ENCODE assay signal across 17 mouse cellular contexts in the genomic region with DNA sequence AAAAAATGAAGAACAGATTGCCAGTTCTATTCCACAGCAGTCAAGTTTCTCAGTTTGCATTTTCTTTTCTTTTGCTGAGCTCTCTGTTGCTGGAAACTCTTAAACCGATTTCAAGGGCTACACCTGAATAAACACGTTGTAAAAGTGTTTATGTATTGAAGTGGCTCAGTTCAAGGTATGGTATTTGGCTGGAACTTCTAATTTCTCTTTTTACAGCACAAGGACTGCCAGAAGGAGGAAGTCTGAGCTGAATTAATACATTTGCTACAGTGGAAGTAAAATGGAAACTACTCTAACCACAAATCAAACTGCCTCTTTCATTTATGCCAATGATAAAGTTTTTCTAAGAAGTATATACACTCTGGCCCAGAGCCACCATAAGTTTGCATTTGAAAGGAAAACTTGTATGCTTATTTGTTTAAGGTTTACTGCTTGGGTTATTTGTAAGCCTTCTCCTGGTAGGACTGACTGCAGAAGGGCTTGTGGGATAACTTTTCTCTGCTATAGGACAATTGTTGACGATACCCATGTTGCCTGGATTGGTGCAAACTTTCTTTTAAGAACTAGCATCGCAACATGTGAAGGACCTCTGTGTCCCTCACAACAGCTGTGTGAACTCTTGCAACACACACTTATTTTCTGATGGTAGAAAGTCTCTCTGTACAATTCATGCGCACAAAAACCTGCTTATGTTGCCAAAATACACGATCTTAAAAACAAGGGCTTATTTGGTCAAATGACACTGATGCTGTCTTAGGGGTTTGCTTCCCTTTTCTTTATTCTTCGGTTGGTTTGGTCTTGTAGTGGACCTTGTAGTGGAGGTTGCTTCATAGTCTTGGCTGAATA.
A peak's percentile ranks its signal among the peaks of the same experiment; 100 is the strongest.
DNase-seq lines count a peak whose midpoint lies in the region; ATAC-seq lines count a peak whose summit lies in the region.
"Had no signal": no experiment of that assay in that cellular context is flagged by ENCODE, and none has a peak within 500 bp of the region (broad histone marks: within the 10 kb centered on the region; RNA-seq: fewer than 3 reads in every experiment).

No protein-coding gene starts in this region.

- 0 out of 2 replicates have a peak overlapping the region, but pooled peaks have one; percentile 12 for H3K27ac ChIP-seq in intestine, embryonic 14.5 days (ENCODE audit: low read depth)
- no peak overlapping the region for H3K27ac ChIP-seq in intestine, embryonic 15.5 days
- H3K27ac ChIP-seq in lung, embryonic 15.5 days, result peak overlapping the region; percentile 86
- H3K27ac ChIP-seq in stomach, embryonic 16.5 days (ENCODE audit: low read length), result peak overlapping the region; percentile 21; the same call in 1 of the 2 replicates
- no peak overlapping the region for H3K27ac ChIP-seq in forebrain, embryonic 16.5 days (ENCODE audit: low read length)
- H3K27ac ChIP-seq: hindbrain, embryonic 15.5 days; layer of hippocampus, adult 2 months; midbrain, embryonic 15.5 days; neural tube, embryonic 15.5 days had no signal

- no peak for DNase-seq in intestine, embryonic 14.5 days (ENCODE audit: low spot score)
- DNase-seq in large intestine, adult 2 months (ENCODE audit: low read depth, low spot score), result peak; percentile 24
- DNase-seq in gastrocnemius, postnatal 4 days (ENCODE audit: low spot score in 2 of 2), result no peak
- DNase-seq: cerebellum, adult 9-10 months; gastrocnemius, postnatal 10 days; heart, postnatal 4 days; kidney, adult 11 months had no signal

- no peaks in the 10 kb centered on the region for H3K27me3 ChIP-seq in intestine, embryonic 14.5 days (replicated peaks; ENCODE audit: control insufficient read depth, insufficient read depth, low read length)
- no peaks in the 10 kb centered on the region for H3K27me3 ChIP-seq in intestine, embryonic 15.5 days (replicated peaks)
- H3K27me3 ChIP-seq in lung, embryonic 15.5 days, result no peaks in the 10 kb centered on the region
- H3K27me3 ChIP-seq in stomach, embryonic 16.5 days (ENCODE audit: control insufficient read depth, insufficient read depth, low read length), result no peaks in the 10 kb centered on the region
- no peaks in the 10 kb centered on the region for H3K27me3 ChIP-seq in forebrain, embryonic 16.5 days (replicated peaks; ENCODE audit: control insufficient read depth, insufficient read depth, low read length)
- H3K27me3 ChIP-seq: hindbrain, embryonic 15.5 days; midbrain, embryonic 15.5 days; neural tube, embryonic 15.5 days had no signal

- no peaks in the 10 kb centered on the region; the same call in 1 of the 2 replicates for H3K4me1 ChIP-seq in intestine, embryonic 14.5 days (replicated peaks; ENCODE audit: control insufficient read depth, insufficient read depth, low read length)
- H3K4me1 ChIP-seq in intestine, embryonic 15.5 days (replicated peaks), result no peaks in the 10 kb centered on the region
- peaks cover 11% of the 10 kb centered on the region; the same call in 1 of the 2 replicates for H3K4me1 ChIP-seq in lung, embryonic 15.5 days
- no peaks in the 10 kb centered on the region for H3K4me1 ChIP-seq in stomach, embryonic 16.5 days (ENCODE audit: control insufficient read depth, insufficient read depth, low read length)
- no peaks in the 10 kb centered on the region for H3K4me1 ChIP-seq in forebrain, embryonic 16.5 days (replicated peaks; ENCODE audit: control insufficient read depth, insufficient read depth, low read length)
- H3K4me1 ChIP-seq: hindbrain, embryonic 15.5 days; midbrain, embryonic 15.5 days; neural tube, embryonic 15.5 days had no signal

- H3K9ac ChIP-seq in intestine, embryonic 14.5 days (ENCODE audit: low read length), result no peak overlapping the region
- H3K9ac ChIP-seq in intestine, embryonic 15.5 days, result no peak overlapping the region
- no peak overlapping the region for H3K9ac ChIP-seq in lung, embryonic 15.5 days
- H3K9ac ChIP-seq in stomach, embryonic 16.5 days (ENCODE audit: low read length), result no peak overlapping the region
- H3K9ac ChIP-seq in forebrain, embryonic 16.5 days (replicated peaks; ENCODE audit: low read depth, low read length), result no peak overlapping the region
- H3K9ac ChIP-seq: hindbrain, embryonic 15.5 days; midbrain, embryonic 15.5 days; neural tube, embryonic 15.5 days had no signal

- no peak overlapping the region for H3K4me2 ChIP-seq in intestine, embryonic 14.5 days (ENCODE audit: low read length)
- H3K4me2 ChIP-seq in intestine, embryonic 15.5 days (replicated peaks), result no peak overlapping the region
- H3K4me2 ChIP-seq in lung, embryonic 15.5 days, result peak overlapping the region; percentile 14; the same call in 1 of the 2 replicates
- H3K4me2 ChIP-seq in stomach, embryonic 16.5 days (ENCODE audit: low read depth, low read length), result no peak overlapping the region
- H3K4me2 ChIP-seq in forebrain, embryonic 16.5 days (ENCODE audit: low read length), result no peak overlapping the region
- H3K4me2 ChIP-seq: hindbrain, embryonic 15.5 days; midbrain, embryonic 15.5 days; neural tube, embryonic 15.5 days had no signal

- H3K4me3 ChIP-seq in intestine, embryonic 14.5 days (ENCODE audit: low read depth, low read length), result no peak overlapping the region
- no peak overlapping the region for H3K4me3 ChIP-seq in intestine, embryonic 15.5 days (replicated peaks)
- no peak overlapping the region for H3K4me3 ChIP-seq in lung, embryonic 15.5 days
- no peak overlapping the region for H3K4me3 ChIP-seq in stomach, embryonic 16.5 days (replicated peaks; ENCODE audit: low read length)
- H3K4me3 ChIP-seq in forebrain, embryonic 16.5 days (replicated peaks; ENCODE audit: low read length), result no peak overlapping the region
- H3K4me3 ChIP-seq: hindbrain, embryonic 15.5 days; layer of hippocampus, adult 2 months; midbrain, embryonic 15.5 days; neural tube, embryonic 15.5 days had no signal

- H3K9me3 ChIP-seq in intestine, embryonic 14.5 days (ENCODE audit: control insufficient read depth, low read length), result no peaks in the 10 kb centered on the region
- H3K9me3 ChIP-seq in intestine, embryonic 15.5 days, result no peaks in the 10 kb centered on the region
- H3K9me3 ChIP-seq in lung, embryonic 15.5 days, result no peaks in the 10 kb centered on the region
- H3K9me3 ChIP-seq in stomach, embryonic 16.5 days (replicated peaks; ENCODE audit: control insufficient read depth, low read length), result no peaks in the 10 kb centered on the region
- no peaks in the 10 kb centered on the region for H3K9me3 ChIP-seq in forebrain, embryonic 16.5 days (ENCODE audit: control insufficient read depth, low read length)
- H3K9me3 ChIP-seq: G1E; hindbrain, embryonic 15.5 days; midbrain, embryonic 15.5 days; neural tube, embryonic 15.5 days had no signal

- WGBS in intestine, embryonic 14.5 days, result 51% methylated on average over 7 of the region's 7 CpGs
- 50% methylated on average over 7 of the region's 7 CpGs for WGBS in intestine, embryonic 15.5 days
- WGBS in large intestine, adult 2 months, result 19% methylated on average over 7 of the region's 7 CpGs
- 26% methylated on average over 7 of the region's 7 CpGs for WGBS in lung, embryonic 15.5 days
- 47% methylated on average over 7 of the region's 7 CpGs for WGBS in stomach, embryonic 16.5 days
- WGBS in forebrain, embryonic 16.5 days, result 78% methylated on average over 7 of the region's 7 CpGs

- no peaks in the 10 kb centered on the region for H3K36me3 ChIP-seq in intestine, embryonic 14.5 days (ENCODE audit: control insufficient read depth, insufficient read depth, low read length)
- no peaks in the 10 kb centered on the region for H3K36me3 ChIP-seq in intestine, embryonic 15.5 days
- H3K36me3 ChIP-seq in lung, embryonic 15.5 days, result 0 out of 2 replicates have a peak, but pooled peaks cover 6% of the 10 kb centered on the region
- no peaks in the 10 kb centered on the region for H3K36me3 ChIP-seq in stomach, embryonic 16.5 days (ENCODE audit: control insufficient read depth, insufficient read depth, low read length)
- no peaks in the 10 kb centered on the region for H3K36me3 ChIP-seq in forebrain, embryonic 16.5 days (ENCODE audit: control insufficient read depth, insufficient read depth)
- H3K36me3 ChIP-seq: G1E; hindbrain, embryonic 15.5 days; midbrain, embryonic 15.5 days; neural tube, embryonic 15.5 days had no signal

- ATAC-seq in intestine, embryonic 14.5 days (replicated peaks; ENCODE audit: low FRiP score, low TSS enrichment, low read depth), result no peak
- ATAC-seq in intestine, embryonic 15.5 days, result no peak
- ATAC-seq in lung, embryonic 15.5 days (ENCODE audit: borderline replicate concordance, extremely low read depth, low FRiP score, low TSS enrichment), result peak; percentile 79
- no peak for ATAC-seq in stomach, embryonic 16.5 days (ENCODE audit: insufficient read depth, low FRiP score)
- no peak for ATAC-seq in megakaryocyte, adult 5-6 weeks (ENCODE audit: poor library complexity, severe bottlenecking)
- ATAC-seq in forebrain, embryonic 16.5 days, result no peak
- ATAC-seq: midbrain, embryonic 15.5 days had no signal

Comparison
In these comparisons a context has a peak if more than half of its experiments do, and no peak if none do; other contexts are left out.
1. H3K27ac ChIP-seq: peak in intestine, embryonic 14.5 days (single experiment), lung, embryonic 15.5 days (single experiment) and stomach, embryonic 16.5 days (single experiment); none in intestine, embryonic 15.5 days (single experiment) and forebrain, embryonic 16.5 days (single experiment).